Mouse (Mus musculus) Patski (cell line): ENCODE measurements around the gene Tmem131l. TPM values are rescaled to one million over a fixed set of nuclear protein-coding genes. Genes with fewer than 3 reads are reported as not detected.

Experiments
- ATAC-seq: fragments of 100-300 bp; one replicate; pipeline ENCODE4 v1.8.0; 2021
- CTCF ChIA-PET: fragments of 350-600 bp; sonication (Branson Sonifier 250); formaldehyde crosslinking; loops from one replicate; lab custom pipeline; 2022; ENCODE audit warnings: inconsistent platforms; lab: Charles Lee
- POLR2A ChIA-PET: fragments of 350-600 bp; sonication (Branson Sonifier 250); formaldehyde crosslinking; loops from one replicate; lab custom pipeline; 2022; ENCODE audit warnings: antibody characterized with exemption, inconsistent platforms; lab: Charles Lee
- DNase-seq: peaks from one replicate; pipeline ENCODE4 v3.0.0-alpha.2; 2011; ENCODE audit warnings: low read depth, low spot score
- H3K27me3 ChIP-seq: fragments of 371-371 bp; one replicate; pipeline ENCODE4 v1.5.1; 2021
- CTCF ChIP-seq: fragments of 100-300 bp; IDR thresholded peaks from one replicate; pipeline ENCODE4 v1.5.1; 2021
- in situ Hi-C: fragments of 300-500 bp; cut with MboI; formaldehyde crosslinking; loops from 3 replicates; pipeline ENCODE4 v1.11.1; 2018; ENCODE audit warnings: low pct_unique_long_range_greater_than_20kb, mixed read lengths
- polyA plus RNA-seq: library from polyadenylated mRNA; unstranded; gene quantifications from one replicate; pipeline ENCODE4 v1.2.3, GENCODE M21; 2021

The Tmem131l gene
- polyA plus RNA-seq, 1 experiment from 2014 or later = 24.9 TPM

GRCm38 (mm10) chr3:84021217-84022200 is 18.5 kb downstream of the Tmem131l start:
- TF ChIP-seq CTCF = no peak
- POLR2A ChIA-PET = interaction anchor here (0.8 to 0.9 kb wide), 2 partner anchors 11 to 23 kb away, joined by 3 to 4 read pairs; no protein-coding TSS in a partner anchor
- CTCF ChIA-PET = interaction anchor here (1.4 kb wide), 1 partner anchor 61 kb away, joined by 3 read pairs; no protein-coding TSS in a partner anchor
- no peak for DNase-seq
- in situ Hi-C loops = no loop called here
- H3K27me3 ChIP-seq = no peaks in the 10 kb centered on the region
- no peak for ATAC-seq

- H3K27me3 ChIP-seq = no peaks in the 10 kb centered on the region
- in situ Hi-C loops = no loop called here
- TF ChIP-seq CTCF = no peak
- ChIA-PET POLR2A (interaction anchor here (0.8 kb wide), 1 partner anchor 12 kb away, joined by 3 read pairs; no protein-coding TSS in a partner anchor), CTCF (interaction anchor here (1.3 to 1.4 kb wide), 2 partner anchors 13 to 60 kb away, joined by 3 read pairs; no protein-coding TSS in a partner anchor)
- DNase-seq (no peak), ATAC-seq (no peak)
These were observed 19.4 kb downstream of the Tmem131l start for GRCm38 (mm10) chr3:84020528-84020927.

- POLR2A ChIA-PET = no interaction called here
- no peaks in the 10 kb centered on the region for H3K27me3 ChIP-seq
- ATAC-seq = no peak
These were observed 24.4 kb downstream of the Tmem131l start for GRCm38 (mm10) chr3:84015484-84016016.

GRCm38 (mm10) chr3:84010995-84011663 is 28.8 kb downstream of the Tmem131l start:
- no peak for TF ChIP-seq CTCF
- in situ Hi-C loops = no loop called here
- no peaks in the 10 kb centered on the region for H3K27me3 ChIP-seq
- ChIA-PET CTCF (interaction anchor here (1.1 kb wide), 1 partner anchor 29 kb away, joined by 3 read pairs; no protein-coding TSS in a partner anchor), POLR2A (interaction anchor here (0.8 kb wide), 1 partner anchor 124 kb away, joined by 3 read pairs; no protein-coding TSS in a partner anchor)
- no peak for ATAC-seq
- DNase-seq = no peak

More at GRCm38 (mm10) chr3:84015484-84016016, 24.4 kb downstream of the Tmem131l start:
- TF ChIP-seq CTCF = no peak
- no peak for DNase-seq
- CTCF ChIA-PET = no interaction called here
- in situ Hi-C loops = no loop called here

GRCm38 (mm10) chr3:84005989-84006388 is 34.0 kb downstream of the Tmem131l start:
- no peak for TF ChIP-seq CTCF
- DNase-seq = no peak
- CTCF ChIA-PET = interaction anchor here (1.2 kb wide), 1 partner anchor 20 kb away, joined by 4 read pairs; no protein-coding TSS in a partner anchor
- in situ Hi-C loops = no loop called here
- POLR2A ChIA-PET = no interaction called here
- no peak for ATAC-seq
- no peaks in the 10 kb centered on the region for H3K27me3 ChIP-seq

GRCm38 (mm10) chr3:84004330-84005090 is 35.5 kb downstream of the Tmem131l start:
- ATAC-seq = peak; percentile 85
- POLR2A ChIA-PET = interaction anchor here (0.5 kb wide), 1 partner anchor 25 kb away, joined by 4 read pairs; no protein-coding TSS in a partner anchor
- CTCF ChIA-PET = interaction anchor here (0.9 to 1.5 kb wide), 4 partner anchors 12 to 39 kb away, joined by 3 to 4 read pairs (median 3); no protein-coding TSS in a partner anchor
- in situ Hi-C loops = no loop called here
- DNase-seq = peak; percentile 62
- H3K27me3 ChIP-seq = no peaks in the 10 kb centered on the region
- TF ChIP-seq CTCF = no peak

- CTCF ChIA-PET = interaction anchor here (1.1 to 2.1 kb wide), 2 partner anchors 10 to 22 kb away, joined by 3 to 11 read pairs; no protein-coding TSS in a partner anchor
- DNase-seq (no peak), ATAC-seq (no peak)
- H3K27me3 ChIP-seq = no peaks in the 10 kb centered on the region
- in situ Hi-C loops = no loop called here
- POLR2A ChIA-PET = interaction anchor here (0.6 kb wide), 1 partner anchor 131 kb away, joined by 4 read pairs; no protein-coding TSS in a partner anchor
- TF ChIP-seq CTCF = no peak
These were observed 37.4 kb downstream of the Tmem131l start for GRCm38 (mm10) chr3:84002433-84003090.

- H3K27me3 ChIP-seq = no peaks in the 10 kb centered on the region
These were observed 42.4 kb downstream of the Tmem131l start for GRCm38 (mm10) chr3:83997563-83997962.

GRCm38 (mm10) chr3:83997036-83997435 is 42.9 kb downstream of the Tmem131l start:
- in situ Hi-C loops = no loop called here
- no peak for TF ChIP-seq CTCF
- no peak for ATAC-seq
- DNase-seq = no peak
- ChIA-PET POLR2A (no interaction called here), CTCF (interaction anchor here (0.8 kb wide), 1 partner anchor 126 kb away, joined by 3 read pairs; no protein-coding TSS in a partner anchor)
- no peaks in the 10 kb centered on the region for H3K27me3 ChIP-seq

More at GRCm38 (mm10) chr3:83997563-83997962, 42.4 kb downstream of the Tmem131l start:
- TF ChIP-seq CTCF = no peak
- ChIA-PET CTCF (interaction anchor here (0.8 to 1.6 kb wide), 2 partner anchors 50 to 126 kb away, joined by 3 read pairs; no protein-coding TSS in a partner anchor), POLR2A (no interaction called here)
- in situ Hi-C loops = no loop called here
- ATAC-seq = no peak
- DNase-seq = no peak
